Mouse (Mus musculus): ENCODE measurements around the gene Arl5a.
A peak's percentile ranks its signal among the peaks of the same experiment; 100 is the strongest.

The Arl5a gene

GRCm38 (mm10) chr2:52422871-52423610 lies 1.7 kb downstream of the Arl5a start:
- DNase-seq (ENCODE audit: low spot score), result no peak

- no peak for DNase-seq (ENCODE audit: low spot score)
Observed at GRCm38 (mm10) chr2:52421197-52421596, 3.5 kb downstream of the Arl5a start.

GRCm38 (mm10) chr2:52420001-52420710 lies 4.5 kb downstream of the Arl5a start:
- no peak for DNase-seq (ENCODE audit: low spot score)

GRCm38 (mm10) chr2:52419295-52419694 lies 5.4 kb downstream of the Arl5a start:
- DNase-seq (ENCODE audit: low spot score), result no peak

GRCm38 (mm10) chr2:52412524-52413037 lies 12.1 kb downstream of the Arl5a start:
- DNase-seq (ENCODE audit: low spot score), result no peak

GRCm38 (mm10) chr2:52406480-52406879 lies 18.2 kb downstream of the Arl5a start:
- DNase-seq (ENCODE audit: low spot score), result no peak

- no peak for DNase-seq (ENCODE audit: low spot score)
Observed at GRCm38 (mm10) chr2:52405238-52405637, 19.5 kb downstream of the Arl5a start.

GRCm38 (mm10) chr2:52394529-52394928 lies 30.2 kb downstream of the Arl5a start:
- DNase-seq (ENCODE audit: low spot score), result no peak

GRCm38 (mm10) chr2:52390415-52390975 lies 34.2 kb downstream of the Arl5a start:
- no peak for DNase-seq (ENCODE audit: low spot score)

- no peak for DNase-seq (ENCODE audit: low spot score)
Observed at GRCm38 (mm10) chr2:52389975-52390374, 34.7 kb downstream of the Arl5a start.

GRCm38 (mm10) chr2:52386451-52386850 lies 38.2 kb downstream of the Arl5a start:
- no peak for DNase-seq (ENCODE audit: low spot score)

GRCm38 (mm10) chr2:52386037-52386436 lies 38.7 kb downstream of the Arl5a start:
- no peak for DNase-seq (ENCODE audit: low spot score)

- peak; percentile 18 for DNase-seq (ENCODE audit: low spot score)
Observed at GRCm38 (mm10) chr2:52378848-52379261, 45.8 kb downstream of the Arl5a start.

GRCm38 (mm10) chr2:52378448-52378804 lies 46.3 kb downstream of the Arl5a start, which contains the start of gene Neb:
TSS of gene Neb (minus strand) at chr2:52378474.
- DNase-seq (ENCODE audit: low spot score), result peak; percentile 45

- no peak for DNase-seq (ENCODE audit: low spot score)
Observed at GRCm38 (mm10) chr2:52377706-52378447, 46.8 kb downstream of the Arl5a start.

- DNase-seq (ENCODE audit: low spot score), result no peak
Observed at GRCm38 (mm10) chr2:52374706-52375105, 50.0 kb downstream of the Arl5a start.

GRCm38 (mm10) chr2:52372480-52372879 lies 52.2 kb downstream of the Arl5a start:
- no peak for DNase-seq (ENCODE audit: low spot score)

GRCm38 (mm10) chr2:52372080-52372479 lies 52.6 kb downstream of the Arl5a start:
- DNase-seq (ENCODE audit: low spot score), result no peak

- DNase-seq (ENCODE audit: low spot score), result no peak
Observed at GRCm38 (mm10) chr2:52371066-52371465, 53.6 kb downstream of the Arl5a start.

- DNase-seq (ENCODE audit: low spot score), result no peak
Observed at GRCm38 (mm10) chr2:52369622-52370021, 55.1 kb downstream of the Arl5a start.

GRCm38 (mm10) chr2:52367665-52368064 lies 57.0 kb downstream of the Arl5a start:
- DNase-seq (ENCODE audit: low spot score), result no peak

- no peak for DNase-seq (ENCODE audit: low spot score)
Observed at GRCm38 (mm10) chr2:52367248-52367647, 57.5 kb downstream of the Arl5a start.
